Comparison of ENCODE assay signal across 8 mouse cellular contexts in genomic region chr10:95557337-95557828, GRCm38 (mm10). TPM values are rescaled to one million over a fixed set of nuclear protein-coding genes. Genes with fewer than 3 reads are reported as not detected.
DNase-seq lines count a peak whose midpoint lies in the region; ATAC-seq and TF ChIP-seq lines count a peak whose summit lies in the region.

No protein-coding gene starts in this region.

- DNase-seq in kidney, postnatal 4 days = peak; percentile 30 to 56
- no peak for DNase-seq in ES-E14 (ENCODE audit: low read depth, low spot score)
- peak; percentile 57 for DNase-seq in embryo, embryonic 10.5 days (ENCODE audit: low spot score)
- DNase-seq in gastrocnemius, postnatal 10 days = no peak
- DNase-seq in right cerebral cortex, adult 18-20 months = no peak
- no peak for DNase-seq in kidney, adult 9 months

- peaks cover 8% of the 10 kb centered on the region for H3K36me3 ChIP-seq in kidney, embryonic 16.5 days (ENCODE audit: insufficient read depth, low read length)
- H3K36me3 ChIP-seq in ES-E14 (ENCODE audit: control insufficient read depth, insufficient read depth, low read length, poor library complexity, severe bottlenecking) = peaks cover 9% of the 10 kb centered on the region

- ATAC-seq in kidney, embryonic 16.5 days (ENCODE audit: low FRiP score, low TSS enrichment) = no peak
- ATAC-seq in neutrophil, adult 5-6 weeks (ENCODE audit: extremely low read depth, insufficient number of reproducible peaks, low FRiP score, poor library complexity, severe bottlenecking) = peak; percentile 37; the same call in 1 of the 2 replicates

- 92% methylated on average over 5 of the region's 5 CpGs for WGBS in kidney, embryonic 16.5 days

- H3K4me3 ChIP-seq in kidney, embryonic 16.5 days (ENCODE audit: low read length) = no peak overlapping the region
- peak overlapping the region in 1 of 2 experiments; percentile 14; a peak in 1 of 4 replicates for H3K4me3 ChIP-seq in ES-E14 (ENCODE audit: insufficient read depth in 1 of 2, low read depth in 1 of 2, low read length in 2 of 2, poor library complexity in 1 of 2, severe bottlenecking in 1 of 2)

- no peaks in the 10 kb centered on the region for H3K9me3 ChIP-seq in kidney, embryonic 16.5 days (ENCODE audit: low read length)
- no peaks in the 10 kb centered on the region for H3K9me3 ChIP-seq in ES-E14 (ENCODE audit: control insufficient read depth, insufficient read depth, low read depth, low read length)

- no peak overlapping the region for H3K9ac ChIP-seq in kidney, embryonic 16.5 days (replicated peaks; ENCODE audit: low read length)
- no peak overlapping the region for H3K9ac ChIP-seq in ES-E14 (ENCODE audit: insufficient read depth, low read depth, low read length, poor library complexity, severe bottlenecking)

- H3K27me3 ChIP-seq in kidney, embryonic 16.5 days (ENCODE audit: insufficient read depth, low read length) = no peaks in the 10 kb centered on the region

- H3K4me2 ChIP-seq in kidney, embryonic 16.5 days (replicated peaks; ENCODE audit: low read depth, low read length) = no peak overlapping the region

- in situ Hi-C loops in ES-E14 (cut with MboI; ENCODE audit: low sequenced_read_pairs in 2 of 2, unreplicated experiment in 2 of 2) = loop anchor here (10.0 to 25.0 kb wide), 3 partner anchors 297 to 337 kb away; no protein-coding TSS in a partner anchor

- no peak overlapping the region for H3K27ac ChIP-seq in kidney, embryonic 16.5 days (ENCODE audit: low read length)
- no peak overlapping the region for H3K27ac ChIP-seq in ES-E14 (ENCODE audit: insufficient read depth, low read depth, low read length, poor library complexity, severe bottlenecking)

- H3K4me1 ChIP-seq in kidney, embryonic 16.5 days (ENCODE audit: insufficient read depth, low read length) = peaks cover 16% of the 10 kb centered on the region; the same call in 1 of the 2 replicates
- H3K4me1 ChIP-seq in ES-E14 (ENCODE audit: control insufficient read depth in 2 of 2, insufficient read depth in 2 of 2, low read length in 2 of 2, poor library complexity in 1 of 2) = peaks cover 3 to 21% of the 10 kb centered on the region in 2 experiments

TF ChIP-seq in ES-E14, 5 proteins besides CTCF, POLR2A, EP300 and RAD21:
- TF ChIP-seq ZC3H11A (IDR thresholded peaks at IDR 0.05; ENCODE audit: borderline replicate concordance, low read depth, low read length) (peak; percentile 51; the same call in 1 of the 2 replicates), ZNF384 (IDR thresholded peaks at IDR 0.05; ENCODE audit: low read depth, low read length) (no peak)

RNA-seq across cellular contexts. Expression of gene Nudt4, which starts 6.6 kb away (rescaled TPM):
- 119 and 132 TPM in 2 replicates for polyA plus RNA-seq in kidney, embryonic 16.5 days (2015; fragmentation: Nextera tagmentation; extraction: Ambion mirVana)
- total RNA-seq in ES-E14 (2012; rRNA removed) = 61.5 and 92.4 TPM in 2 replicates
- total RNA-seq in neutrophil, adult 5-6 weeks (2017) = 233 and 255 TPM in 2 replicates
- total RNA-seq in gastrocnemius, postnatal 10 days (2021) = 100 to 1,000 TPM; 212 to 218 TPM

RNA-seq across cellular contexts. Expression of gene Ube2n, which starts 42.4 kb away (rescaled TPM):
- polyA plus RNA-seq in kidney, embryonic 16.5 days (2015; fragmentation: Nextera tagmentation; extraction: Ambion mirVana) = 338 and 353 TPM in 2 replicates
- total RNA-seq in ES-E14 (2012; rRNA removed) = 88.6 and 102 TPM in 2 replicates
- 79.7 and 91.8 TPM in 2 replicates for total RNA-seq in neutrophil, adult 5-6 weeks (2017)
- total RNA-seq in gastrocnemius, postnatal 10 days (2021) = 100 to 1,000 TPM; 111 to 139 TPM

RNA-seq across cellular contexts. Expression of gene Mrpl42, which starts 55.6 kb away (rescaled TPM):
- 318 and 319 TPM in 2 replicates for polyA plus RNA-seq in kidney, embryonic 16.5 days (2015; fragmentation: Nextera tagmentation; extraction: Ambion mirVana)
- 134 and 163 TPM in 2 replicates for total RNA-seq in ES-E14 (2012; rRNA removed)
- 44.4 and 49.7 TPM in 2 replicates for total RNA-seq in neutrophil, adult 5-6 weeks (2017)
- total RNA-seq in gastrocnemius, postnatal 10 days (2021) = 100 to 1,000 TPM; 222 to 273 TPM

Comparison
In these comparisons a context has a peak if more than half of its experiments do, and no peak if none do; other contexts are left out.
1. DNase-seq: peak in kidney, postnatal 4 days (2 of 2) and embryo, embryonic 10.5 days (single experiment); none in ES-E14 (single experiment), gastrocnemius, postnatal 10 days (single experiment), right cerebral cortex, adult 18-20 months (single experiment) and kidney, adult 9 months (single experiment).